Mouse (Mus musculus) cerebellum, postnatal 25 days (tissue): ENCODE data around the gene Oaz3.

Source experiments
- DNase-seq, 2 experiments: peaks; one replicate each; pipeline ENCODE4 v3.0.0; 2021; ENCODE audit warnings: mixed read lengths in 2 of 2

Gene Oaz3

GRCm38 (mm10) chr3:94386671-94387070 is 57.0 kb downstream of the Oaz3 start:
- no peak for DNase-seq

- DNase-seq = no peak
These were observed 60.2 kb downstream of the Oaz3 start for GRCm38 (mm10) chr3:94383476-94383875.
